Mouse (Mus musculus) kidney, postnatal 36 days (tissue): ENCODE results near the gene Abl1.
"Not testable (repeated sequence)": the region's sequence is repeated elsewhere in the genome, so short reads cannot be mapped to it uniquely, and the experiment has no call there.

Source experiments
- DNase-seq, 2 experiments: peaks; one replicate each; pipeline ENCODE4 v3.0.0; 2021 to 2022; ENCODE audit warnings: mixed read lengths in 2 of 2

Abl1 gene

DNA sequence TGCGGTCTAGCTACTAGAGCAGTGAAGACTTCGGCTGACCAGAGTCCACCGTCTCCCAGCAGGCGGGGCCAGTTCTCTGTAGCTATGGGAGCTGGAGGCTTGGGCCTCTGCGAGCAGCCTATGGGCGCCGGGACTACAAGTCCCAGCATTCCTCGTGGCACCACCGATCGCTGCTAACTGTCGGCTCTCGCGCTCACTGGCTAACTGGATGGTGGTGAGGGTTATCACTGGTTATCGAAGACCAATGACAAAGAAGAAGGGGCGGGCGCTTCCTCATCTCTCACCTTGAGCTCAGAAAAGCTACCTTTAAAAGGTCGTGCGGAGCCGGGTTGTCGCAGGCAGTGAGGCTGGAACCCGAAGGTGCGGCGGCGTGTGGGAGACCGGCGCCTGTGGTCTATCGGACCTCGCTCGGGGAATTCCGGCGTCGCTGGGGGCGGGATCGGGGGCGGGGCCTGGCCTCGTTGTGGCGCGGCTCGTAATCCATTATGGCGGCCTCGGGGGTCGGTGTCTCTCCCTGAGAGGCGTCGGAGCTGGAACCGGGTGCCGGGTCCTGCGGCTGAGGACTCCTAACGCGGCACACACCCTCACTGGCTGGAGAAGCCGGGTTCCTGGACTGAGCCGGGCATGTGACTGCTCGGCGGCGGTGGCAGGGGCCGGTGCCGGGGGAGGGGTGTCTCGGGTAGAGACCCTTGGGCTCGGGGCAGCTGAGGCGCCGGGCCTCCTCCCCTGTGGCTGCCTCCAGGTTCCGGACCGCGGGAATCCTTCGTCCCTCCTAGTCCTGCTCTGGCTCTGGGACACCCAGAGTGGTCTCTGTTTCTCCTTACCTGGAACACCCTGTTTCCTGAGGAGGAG lies at the start of gene Abl1:
Gene Abl1, plus strand, starts transcription at position 303 of the 852 bp plus-strand sequence.
- peak; percentile 97 to 99 for DNase-seq

DNA sequence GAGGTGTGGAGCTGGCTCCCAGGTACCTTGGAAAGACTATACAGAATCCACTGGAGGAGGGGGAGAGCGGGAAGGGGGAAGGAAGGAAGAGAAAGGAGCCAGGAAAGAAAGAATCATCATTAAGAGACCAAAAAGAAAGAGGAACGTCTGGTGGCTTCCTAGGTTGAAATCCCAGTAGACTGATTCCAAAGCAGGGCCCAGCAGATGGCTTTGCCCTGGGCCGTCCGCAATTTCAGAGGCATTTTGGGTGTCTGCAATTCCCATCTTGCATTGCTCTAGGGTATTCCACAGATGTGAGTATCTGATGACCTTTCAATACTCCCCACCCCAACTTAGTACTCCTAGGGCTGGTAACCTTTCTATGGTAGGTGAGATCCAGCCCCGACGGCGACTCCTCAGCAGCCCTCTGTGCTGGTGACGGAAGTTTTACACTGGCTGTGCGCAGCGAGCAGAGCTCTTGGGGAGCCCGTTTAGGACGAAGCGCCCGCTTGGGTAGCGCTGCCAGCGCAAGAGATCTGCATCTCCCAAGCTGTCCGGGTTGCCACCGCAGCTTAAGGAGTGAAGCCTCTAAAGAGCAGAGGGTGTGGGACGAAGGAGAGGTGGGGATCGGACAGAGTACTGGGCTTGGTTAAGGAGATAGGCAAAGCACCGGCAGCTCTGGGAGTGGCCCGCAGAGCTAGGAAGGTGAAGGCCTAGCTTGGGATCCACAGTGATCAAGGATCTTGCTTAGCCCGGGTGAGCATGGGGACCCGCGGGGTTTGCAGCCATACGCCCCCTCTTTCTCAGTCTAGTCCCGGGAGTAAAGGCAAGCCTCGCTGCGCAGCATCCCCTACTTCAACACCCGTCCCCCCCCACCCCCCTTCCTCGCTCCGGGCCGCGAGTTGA lies 49.4 kb upstream of the Abl1 start:
- DNase-seq = peak in 1 of 2 experiments; percentile 13

- DNase-seq = no peak
Observed at GRCm38 (mm10) chr2:31639466-31639760, 48.8 kb upstream of the Abl1 start.

GRCm38 (mm10) chr2:31639901-31640608 lies 48.1 kb upstream of the Abl1 start, which contains the start of gene Prdm12:
Gene Prdm12, plus strand, starts transcription at chr2:31640037.
- DNase-seq = no peak

GRCm38 (mm10) chr2:31640609-31641507 lies 47.3 kb upstream of the Abl1 start:
- no peak for DNase-seq

- DNase-seq = peak in 1 of 2 experiments; percentile 18
Observed at GRCm38 (mm10) chr2:31641508-31641830, 46.7 kb upstream of the Abl1 start.

- DNase-seq = no peak
Observed at GRCm38 (mm10) chr2:31641929-31642328, 46.2 kb upstream of the Abl1 start.

DNA sequence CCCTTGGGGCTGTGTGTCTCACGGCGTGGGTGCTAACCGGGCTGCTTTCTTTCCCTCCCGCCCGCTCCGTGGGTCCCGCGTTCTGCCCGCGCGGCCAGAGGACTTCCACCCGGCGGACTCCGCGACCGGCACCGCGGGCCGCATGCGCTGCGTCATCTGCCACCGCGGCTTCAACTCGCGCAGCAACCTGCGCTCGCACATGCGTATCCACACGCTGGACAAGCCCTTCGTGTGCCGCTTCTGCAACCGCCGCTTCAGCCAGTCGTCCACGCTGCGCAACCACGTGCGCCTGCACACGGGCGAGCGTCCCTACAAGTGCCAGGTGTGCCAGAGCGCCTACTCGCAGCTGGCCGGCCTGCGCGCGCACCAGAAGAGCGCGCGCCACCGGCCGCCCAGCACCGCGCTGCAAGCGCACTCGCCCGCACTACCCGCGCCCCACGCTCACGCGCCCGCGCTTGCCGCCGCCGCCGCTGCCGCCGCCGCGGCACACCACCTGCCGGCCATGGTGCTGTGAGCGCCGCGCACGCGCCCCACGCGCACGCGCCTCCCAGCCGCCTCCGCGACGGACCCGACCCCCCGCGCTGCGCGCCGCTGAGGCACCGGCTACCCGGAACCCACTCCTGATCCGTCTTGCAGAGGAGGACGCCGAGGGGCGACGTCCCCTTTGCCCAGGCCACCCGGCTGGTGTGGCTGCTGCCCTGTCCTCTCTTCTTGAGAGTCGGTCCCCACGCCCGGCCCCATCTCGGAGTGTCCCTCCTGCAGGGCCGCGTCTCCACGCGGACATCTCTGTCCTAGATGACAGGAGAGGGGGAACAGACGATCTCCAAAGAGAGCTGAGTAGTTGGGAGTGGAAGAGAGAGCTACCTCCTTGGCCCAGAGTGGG lies 34.0 kb upstream of the Abl1 start:
- DNase-seq = peak in 1 of 2 experiments; percentile 33

GRCm38 (mm10) chr2:31654854-31655559 lies 33.2 kb upstream of the Abl1 start:
- DNase-seq = peak; percentile 17 to 83

DNA sequence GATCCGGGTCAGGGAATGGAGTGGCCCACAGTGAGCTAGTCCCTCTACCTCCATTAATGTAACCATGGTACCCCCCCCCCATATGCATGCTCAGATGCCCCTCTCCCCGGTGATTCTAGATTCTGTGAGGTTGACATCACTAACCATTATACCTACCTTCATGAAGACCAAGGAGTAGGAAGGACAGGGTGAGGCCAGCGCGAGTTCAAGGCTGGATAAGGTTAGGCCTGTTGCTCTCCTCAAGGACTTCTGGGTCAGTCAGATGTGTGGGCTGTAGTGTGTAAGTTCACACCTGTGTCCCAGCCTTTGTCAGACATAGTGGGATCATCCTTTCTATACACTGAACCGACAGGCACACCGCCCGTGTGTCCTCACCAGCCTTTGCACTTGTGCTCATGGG lies 31.8 kb upstream of the Abl1 start:
- no peak for DNase-seq

DNA sequence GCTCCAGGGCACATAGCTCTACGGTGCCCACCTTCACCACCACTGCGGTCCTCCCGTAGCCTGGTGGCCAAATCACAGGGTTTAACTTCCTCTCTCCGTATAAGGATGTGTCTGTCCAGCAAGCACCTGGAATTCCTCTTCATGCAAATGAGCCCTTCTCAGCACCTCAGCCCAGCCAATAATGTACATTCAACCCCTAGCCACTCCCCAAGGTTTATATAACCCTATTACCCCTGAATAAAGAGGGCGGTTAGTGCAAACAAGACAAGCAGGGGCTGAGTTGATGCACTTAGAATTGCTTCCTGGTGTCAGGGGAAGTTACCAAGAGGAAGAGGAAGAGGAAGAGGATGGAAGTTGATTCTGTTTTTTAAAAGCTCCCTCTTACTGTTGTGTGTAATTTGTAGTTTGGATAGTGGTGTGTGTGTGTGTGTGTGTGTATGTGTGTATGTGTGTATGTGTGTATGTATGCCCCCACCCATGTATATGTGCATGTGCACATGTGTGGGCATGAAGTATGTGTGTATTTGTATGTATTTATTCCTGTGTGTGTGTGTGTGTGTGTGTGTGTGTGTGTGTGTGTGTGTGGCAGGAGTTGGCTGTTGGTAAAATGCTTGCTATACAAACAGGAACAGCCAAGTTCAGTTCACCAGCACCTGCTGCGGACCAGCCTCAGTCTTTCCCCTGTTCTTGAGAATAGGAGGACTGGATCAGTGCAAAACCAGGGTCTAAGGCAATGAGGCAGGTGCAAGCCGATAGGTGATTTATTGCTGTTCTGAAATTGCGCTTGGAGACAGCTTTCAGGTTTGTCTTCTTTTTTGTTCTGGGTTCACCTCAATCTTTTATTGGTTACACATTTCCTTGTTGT lies 25.0 kb upstream of the Abl1 start:
- peak in 1 of 2 experiments; percentile 37 for DNase-seq

DNA sequence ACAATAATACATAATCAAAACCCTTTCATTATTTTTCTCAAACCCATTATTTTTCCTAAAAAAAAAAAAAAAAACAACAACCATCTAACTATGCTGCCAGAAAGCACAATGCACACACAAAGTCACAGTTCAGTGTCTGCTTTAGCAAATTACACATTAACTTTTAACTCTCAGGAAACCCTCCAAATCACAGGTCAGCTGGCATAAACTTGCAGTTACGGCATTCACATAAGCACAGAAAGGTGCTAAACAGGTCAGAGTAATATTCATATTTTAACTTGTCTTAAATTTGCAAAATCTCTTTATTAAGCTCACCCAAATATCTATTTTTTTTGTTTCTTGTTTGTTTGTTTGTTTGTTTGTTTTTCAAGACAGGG lies 24.4 kb upstream of the Abl1 start:
- DNase-seq = peak in 1 of 2 experiments; percentile 53

DNA sequence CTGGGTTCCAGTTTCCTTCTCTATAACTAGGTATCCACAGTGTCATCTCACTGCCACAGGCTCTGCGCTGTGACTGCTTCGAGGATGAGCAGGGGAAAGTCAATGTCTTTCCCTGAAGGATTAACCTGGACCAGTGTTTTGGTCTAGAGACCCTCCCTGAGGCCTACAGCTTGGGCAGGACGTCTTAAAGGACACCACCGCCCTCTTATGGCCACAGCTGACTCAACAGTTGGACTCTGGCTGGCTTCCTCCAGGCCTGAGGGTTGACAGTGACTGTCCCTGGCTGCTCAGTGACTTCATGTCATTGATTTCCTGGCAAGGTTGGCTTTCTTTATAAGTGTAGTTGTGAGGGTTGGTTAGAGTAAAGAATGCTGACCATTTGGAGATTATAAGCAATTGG lies 20.8 kb upstream of the Abl1 start:
- peak; percentile 46 to 71 for DNase-seq

DNA sequence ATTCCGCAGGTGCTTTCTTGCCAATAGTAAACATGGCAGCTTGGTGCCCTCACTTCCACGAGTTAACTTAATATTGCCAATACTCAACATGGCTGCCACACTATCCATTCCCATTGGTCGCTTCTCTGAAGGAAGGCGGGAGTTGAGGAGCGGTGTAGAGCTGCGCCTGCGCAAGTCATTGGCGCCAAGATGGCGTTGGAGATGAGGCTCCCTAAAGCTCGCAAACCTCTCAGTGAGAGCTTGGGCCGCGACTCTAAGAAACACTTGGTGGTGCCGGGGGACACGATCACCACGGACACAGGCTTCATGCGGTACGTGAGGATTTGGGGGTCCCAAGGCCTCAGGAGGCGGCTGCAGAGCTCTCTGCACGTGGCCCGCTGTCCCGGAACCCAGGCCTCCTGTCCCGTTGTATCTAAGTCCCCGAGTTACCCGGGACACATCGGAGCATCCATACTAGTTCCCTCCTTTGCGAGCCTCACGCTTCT lies 17.6 kb upstream of the Abl1 start, which contains the start of gene Exosc2:
Gene Exosc2, plus strand, starts transcription at position 165 of the 485 bp plus-strand sequence.
- peak; percentile 93 to 95 for DNase-seq

- DNase-seq = no peak
Observed at GRCm38 (mm10) chr2:31678641-31679040, 9.5 kb upstream of the Abl1 start.

DNA sequence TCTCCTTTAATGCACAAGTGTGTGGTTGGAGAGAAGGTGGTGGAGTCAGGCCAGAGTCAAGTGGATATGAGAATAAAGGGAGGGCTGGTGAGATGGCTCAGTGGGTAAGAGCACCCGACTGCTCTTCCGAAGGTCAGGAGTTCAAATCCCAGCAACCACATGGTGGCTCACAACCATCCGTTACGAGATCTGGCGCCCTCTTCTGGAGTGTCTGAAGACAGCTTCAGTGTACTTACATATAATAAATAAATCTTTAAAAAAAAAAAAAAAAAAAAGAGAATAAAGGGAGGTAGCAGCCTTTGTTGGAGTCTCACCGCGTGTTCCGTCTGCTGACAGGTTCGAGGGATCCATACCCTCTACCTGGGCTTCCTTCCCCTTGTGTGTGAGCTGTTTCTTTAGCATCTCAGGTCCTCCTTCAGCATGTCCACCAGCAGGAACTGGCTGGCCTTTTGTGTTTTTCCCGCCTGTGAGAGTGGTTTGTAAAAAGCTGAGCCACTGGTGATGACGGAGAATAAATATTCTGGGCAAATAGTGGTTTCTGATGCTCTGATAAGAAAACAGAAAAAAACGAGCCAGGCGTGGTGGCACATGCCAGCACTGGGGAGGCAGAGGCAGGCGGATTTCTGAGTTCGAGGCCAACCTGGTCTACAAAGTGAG lies 7.0 kb upstream of the Abl1 start:
- not testable (repeated sequence) for DNase-seq

DNA sequence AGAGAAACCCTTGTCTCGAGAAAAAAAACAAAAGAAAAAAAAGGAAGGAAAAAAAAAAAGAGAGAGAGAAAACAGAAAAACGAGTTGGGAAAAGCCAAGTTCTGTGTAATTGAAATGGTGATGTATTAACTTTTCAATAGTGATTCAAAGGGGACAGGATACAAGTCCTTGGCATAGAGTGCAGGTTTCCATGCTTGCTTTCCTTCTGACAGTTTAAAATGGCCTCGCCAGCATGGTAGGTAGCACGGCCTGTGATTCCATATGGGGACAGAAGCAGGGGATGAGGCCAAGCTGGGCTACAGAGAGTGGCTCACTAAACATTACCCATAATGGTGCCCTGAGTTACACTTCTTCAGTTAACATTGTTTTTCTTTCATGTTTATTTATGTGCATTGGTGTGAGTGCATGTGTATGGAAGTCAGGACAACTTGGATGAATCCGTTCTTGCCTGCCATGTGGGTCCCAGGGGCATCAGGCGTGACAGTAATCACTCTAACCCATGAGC lies 6.4 kb upstream of the Abl1 start:
- DNase-seq = peak in 1 of 2 experiments; percentile 43

GRCm38 (mm10) chr2:31683666-31684065 lies 4.5 kb upstream of the Abl1 start:
- DNase-seq = peak; percentile 56 to 86
